Mouse (Mus musculus) limb, embryonic 12.5 days (tissue): ENCODE measurements around the gene Tymp. TPM values are rescaled to one million over a fixed set of nuclear protein-coding genes. Genes with fewer than 3 reads are reported as not detected.

ENCODE experiments used
- ATAC-seq: fragments of 200-750 bp; cut with Nextera tagmentation; 2 replicates; pipeline ENCODE4 v1.8.0; 2017; ENCODE audit warnings: low read depth, moderate TSS enrichment; ENCODE audit not compliant: insufficient number of reproducible peaks, insufficient read depth, low FRiP score, low TSS enrichment
- H3K27ac ChIP-seq: fragments of 300-500 bp; sonication (generic); 2 replicates; pipeline ENCODE4 v1.5.1; 2016; ENCODE audit warnings: mild to moderate bottlenecking, moderate library complexity
- H3K27me3 ChIP-seq: fragments of 300-500 bp; sonication (generic); 2 replicates; pipeline ENCODE4 v1.6.1; 2016; ENCODE audit warnings: mild to moderate bottlenecking, moderate library complexity
- H3K36me3 ChIP-seq: fragments of 300-500 bp; sonication (generic); 2 replicates; pipeline ENCODE4 v1.6.1; 2016; ENCODE audit warnings: mild to moderate bottlenecking, moderate library complexity
- H3K4me1 ChIP-seq: fragments of 300-500 bp; sonication (generic); replicated peaks from 2 replicates; pipeline ENCODE4 v1.6.1; 2016
- H3K4me2 ChIP-seq: fragments of 300-500 bp; sonication (generic); 2 replicates; pipeline ENCODE4 v1.6.1; 2016; ENCODE audit warnings: mild to moderate bottlenecking, moderate library complexity
- H3K4me3 ChIP-seq: fragments of 300-500 bp; sonication (generic); replicated peaks from 2 replicates; pipeline ENCODE4 v1.5.1; 2016; ENCODE audit warnings: mild to moderate bottlenecking
- H3K9ac ChIP-seq: fragments of 300-500 bp; sonication (generic); replicated peaks from 2 replicates; pipeline ENCODE4 v1.6.1; 2016; ENCODE audit warnings: mild to moderate bottlenecking, moderate library complexity
- H3K9me3 ChIP-seq: fragments of 300-500 bp; sonication (generic); 2 replicates; pipeline ENCODE4 v1.6.1; 2016; ENCODE audit warnings: mild to moderate bottlenecking, moderate library complexity
- WGBS: fragments of 180-500 bp; shearing (Covaris S2); methylation state at CpG from one replicate; pipeline ENCODE4 v1.1.7; 2016; 5-methylcytosine and 5-hydroxymethylcytosine counted together
- polyA plus RNA-seq: library from polyadenylated mRNA; unstranded; fragments of >200 nt; fragmentation: Nextera tagmentation; extraction: Ambion mirVana; gene quantifications from 2 replicates; pipeline ENCODE4 v1.2.1, GENCODE M21; 2016

Tymp gene
- polyA plus RNA-seq, 1 experiment from 2014 or later = 1.5 TPM

DNA sequence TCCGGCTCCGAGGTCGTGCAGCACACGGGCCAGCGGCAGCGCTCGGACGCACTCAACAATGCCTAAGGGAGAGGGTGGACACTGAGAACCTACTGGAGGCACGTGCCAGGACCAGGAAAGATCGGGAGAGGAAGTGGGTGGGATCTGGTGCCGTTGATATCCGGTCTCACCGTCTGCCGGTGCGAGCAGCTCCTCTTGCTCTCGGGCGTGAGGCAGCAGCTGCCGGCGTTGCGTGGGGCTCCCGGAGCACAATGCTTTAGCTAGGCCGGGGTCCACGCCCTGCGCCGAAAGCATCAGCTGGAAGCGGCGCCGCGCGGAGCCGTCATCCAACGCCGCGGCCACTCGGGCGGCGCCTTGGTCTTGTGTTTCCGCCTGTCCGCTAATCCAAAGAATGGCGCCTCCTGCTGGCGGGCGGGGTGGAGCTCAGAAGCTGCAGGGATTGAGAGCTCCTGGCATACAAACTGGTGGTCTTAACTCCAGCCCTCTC lies 3.0 kb downstream of the Tymp start, which contains the start of gene Sco2:
TSS of gene Sco2 (minus strand) at position 85 of the 487 bp plus-strand sequence.
- Histone ChIP-seq H3K9ac (peak within 1 kb of the TSS; percentile 77), H3K27me3 (peaks cover 31% of the 10 kb centered on the region), H3K27ac (peak within 1 kb of the TSS; percentile 94), H3K4me2 (peak within 1 kb of the TSS; percentile 78), H3K4me1 (peaks cover 23% of the 10 kb centered on the region), H3K4me3 (peak within 1 kb of the TSS; percentile 64), H3K36me3 (peaks cover 43% of the 10 kb centered on the region), H3K9me3 (no peaks in the 10 kb centered on the region)
- WGBS = under 1% methylated on average over 42 of the region's 42 CpGs
- ATAC-seq = peak; percentile 56

DNA sequence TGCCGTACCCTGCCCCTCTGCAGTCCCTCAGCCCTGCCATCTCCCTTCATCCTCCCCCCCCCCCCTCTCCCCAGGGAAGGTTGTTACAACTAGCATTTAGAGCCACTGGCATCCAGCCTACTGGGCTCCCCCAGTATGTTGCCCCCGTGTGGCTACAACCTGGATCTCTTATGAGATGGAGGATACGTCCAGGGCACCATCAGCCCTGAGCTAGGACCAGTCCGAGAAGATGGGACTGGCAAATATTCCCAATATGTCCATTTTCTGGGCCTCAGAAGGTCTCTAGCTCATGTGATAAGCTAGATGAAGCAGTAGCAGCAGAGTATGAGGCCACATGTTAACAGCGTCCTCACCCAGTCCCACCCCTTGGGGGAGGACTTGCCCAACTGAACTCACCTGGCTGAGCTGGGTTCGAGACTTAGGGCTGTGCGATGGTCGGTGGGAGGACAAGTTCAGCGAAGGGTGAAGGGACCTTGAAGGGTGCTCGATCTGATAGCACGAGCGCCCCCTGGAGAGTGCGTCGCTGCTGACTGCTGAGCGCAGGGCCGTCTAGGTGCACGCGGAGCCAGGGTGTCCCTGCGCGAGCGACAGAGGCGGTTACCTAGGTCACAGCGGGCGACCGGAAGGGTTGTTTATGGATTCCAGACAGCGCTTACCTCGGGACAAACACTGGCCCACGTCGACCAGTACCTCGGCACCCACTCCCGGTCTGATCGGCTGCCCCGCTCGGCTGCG lies 3.6 kb downstream of the Tymp start:
- no peaks in the 10 kb centered on the region for H3K9me3 ChIP-seq
- H3K27ac ChIP-seq = peak overlapping the region; percentile 94
- H3K9ac ChIP-seq = peak overlapping the region; percentile 77
- H3K27me3 ChIP-seq = peaks cover 25% of the 10 kb centered on the region
- peak overlapping the region; percentile 64 for H3K4me3 ChIP-seq
- peaks cover 18% of the 10 kb centered on the region for H3K4me1 ChIP-seq
- peak; percentile 56 for ATAC-seq
- WGBS = 2% methylated on average over 35 of the region's 35 CpGs
- H3K36me3 ChIP-seq = peaks cover 49% of the 10 kb centered on the region
- H3K4me2 ChIP-seq = peak overlapping the region; percentile 78

DNA sequence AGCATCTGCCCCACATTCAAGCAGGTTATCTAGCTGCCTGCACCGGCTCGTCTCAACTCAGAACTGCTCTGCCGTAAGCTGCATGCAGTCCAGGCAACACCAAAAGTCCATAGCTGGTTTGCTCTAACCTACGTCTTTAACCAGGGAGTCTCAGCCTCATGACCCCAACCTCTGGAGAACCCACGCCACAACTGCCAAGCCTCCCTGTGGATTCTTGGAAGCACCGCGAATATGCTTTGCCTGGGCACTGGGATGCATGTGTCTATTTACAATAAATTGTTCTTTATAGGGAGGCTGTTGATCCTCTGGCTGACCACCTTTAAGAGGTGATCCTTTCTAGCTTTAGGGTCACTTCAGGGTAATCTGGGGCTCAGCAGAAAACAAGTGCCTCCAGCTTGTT lies 4.3 kb downstream of the Tymp start:
- peaks cover 55% of the 10 kb centered on the region for H3K36me3 ChIP-seq
- peak overlapping the region; percentile 64; the same call in 1 of the 2 replicates for H3K4me3 ChIP-seq
- 0 out of 2 replicates have a peak overlapping the region, but pooled peaks have one; percentile 94 for H3K27ac ChIP-seq
- no peak for ATAC-seq
- peaks cover 18% of the 10 kb centered on the region for H3K27me3 ChIP-seq
- no peaks in the 10 kb centered on the region for H3K9me3 ChIP-seq
- peaks cover 17% of the 10 kb centered on the region for H3K4me1 ChIP-seq
- no peak overlapping the region; the same call in 1 of the 2 replicates for H3K9ac ChIP-seq
- peak overlapping the region; percentile 78 for H3K4me2 ChIP-seq
- WGBS = 86% methylated on average over 7 of the region's 7 CpGs

DNA sequence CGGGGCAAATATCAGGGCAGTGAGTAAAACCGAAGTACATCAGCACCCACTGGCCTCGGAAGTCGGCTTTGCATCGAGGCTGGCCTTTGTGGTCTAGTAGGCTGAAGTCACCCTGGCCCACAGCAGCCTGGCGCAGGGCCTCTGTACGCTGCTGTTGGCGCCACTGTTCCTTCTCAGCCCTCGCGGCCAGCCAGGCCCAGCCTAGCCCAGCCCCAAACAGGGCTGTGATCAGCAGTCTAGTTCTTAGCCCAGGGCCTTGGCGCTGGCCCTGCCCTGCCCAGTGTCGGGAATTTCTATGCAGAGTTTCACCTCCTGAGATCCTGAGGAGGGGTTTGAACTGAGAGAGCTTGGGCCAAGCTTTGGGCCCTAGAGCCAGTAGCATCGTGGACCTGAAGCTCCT lies 4.8 kb downstream of the Tymp start:
- Histone ChIP-seq H3K4me2 (no peak overlapping the region), H3K27ac (no peak overlapping the region), H3K9me3 (no peaks in the 10 kb centered on the region), H3K4me3 (no peak overlapping the region), H3K36me3 (peaks cover 60% of the 10 kb centered on the region), H3K27me3 (peaks cover 13% of the 10 kb centered on the region), H3K9ac (no peak overlapping the region), H3K4me1 (peaks cover 13% of the 10 kb centered on the region)
- 88% methylated on average over 13 of the region's 13 CpGs for WGBS
- no peak for ATAC-seq

DNA sequence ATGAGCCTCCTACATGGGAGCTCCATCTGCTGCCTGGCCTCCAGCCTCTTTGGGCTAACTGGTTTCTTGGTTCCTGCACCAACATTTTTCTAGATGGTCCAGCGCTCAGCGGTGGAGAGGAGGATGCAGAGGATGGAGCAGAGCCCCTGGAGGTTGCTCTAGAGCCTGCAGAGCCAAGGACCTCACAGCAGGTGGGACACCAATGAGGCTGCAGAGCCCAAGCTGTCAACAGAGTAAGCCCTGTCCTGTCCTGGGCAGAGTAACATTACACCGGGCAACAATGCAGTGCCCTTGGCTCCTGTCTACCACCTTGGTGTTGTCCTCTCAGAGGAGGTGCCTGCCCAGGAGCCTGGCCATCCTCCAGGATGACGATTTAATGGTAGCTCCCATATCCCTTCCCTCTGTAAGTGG lies 11.7 kb downstream of the Tymp start:
- ATAC-seq = no peak
- Histone ChIP-seq H3K4me3 (no peak overlapping the region), H3K36me3 (peaks cover 98% of the 10 kb centered on the region), H3K4me1 (no peaks in the 10 kb centered on the region), H3K27me3 (no peaks in the 10 kb centered on the region), H3K9me3 (no peaks in the 10 kb centered on the region), H3K27ac (no peak overlapping the region), H3K4me2 (no peak overlapping the region), H3K9ac (no peak overlapping the region)
- WGBS = 90% methylated on average over 4 of the region's 4 CpGs

DNA sequence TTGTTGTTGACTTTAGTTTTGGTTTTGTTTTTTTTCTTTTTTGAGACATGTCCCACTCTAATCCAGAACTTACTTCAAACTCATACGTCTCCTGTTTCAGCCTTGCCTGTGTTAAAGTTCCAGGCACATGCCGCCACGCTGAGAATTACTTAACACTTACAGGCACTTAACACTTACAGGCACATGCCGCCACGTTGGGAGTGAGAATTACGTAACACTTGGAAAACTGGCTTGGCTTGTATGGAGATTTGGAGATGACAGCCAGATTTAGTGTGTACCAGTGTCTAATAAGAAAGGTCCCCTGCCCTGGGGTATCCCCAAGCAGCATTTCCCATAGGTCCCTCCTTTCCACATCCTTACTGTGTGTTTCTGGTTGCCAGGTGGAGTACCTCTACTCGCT lies 13.8 kb downstream of the Tymp start:
- H3K9me3 ChIP-seq = no peaks in the 10 kb centered on the region
- no peak overlapping the region for H3K4me2 ChIP-seq
- WGBS = 91% methylated on average over 7 of the region's 7 CpGs
- H3K4me1 ChIP-seq = no peaks in the 10 kb centered on the region
- peaks cover 87% of the 10 kb centered on the region for H3K36me3 ChIP-seq
- H3K27ac ChIP-seq = no peak overlapping the region
- no peaks in the 10 kb centered on the region for H3K27me3 ChIP-seq
- no peak for ATAC-seq
- H3K4me3 ChIP-seq = no peak overlapping the region
- H3K9ac ChIP-seq = no peak overlapping the region

DNA sequence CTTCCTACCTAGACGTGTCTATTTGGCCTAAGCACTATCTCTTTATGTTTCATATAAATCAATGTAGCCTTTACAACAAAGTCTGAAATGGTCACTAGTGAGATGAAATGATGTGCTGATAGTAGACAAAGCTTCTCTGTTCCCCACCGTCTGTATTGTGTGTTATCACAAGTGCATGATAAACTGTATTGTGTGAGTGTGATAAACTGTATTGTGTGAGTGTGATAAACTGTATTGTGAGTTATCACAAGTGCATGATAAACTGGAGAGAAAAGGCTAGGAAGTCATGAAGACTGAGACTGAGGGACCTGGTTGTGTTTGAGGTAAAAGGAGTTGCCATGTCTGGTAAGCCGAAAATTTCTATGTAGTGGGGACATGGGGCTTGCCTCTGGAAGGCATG lies 18.1 kb downstream of the Tymp start:
- 86% methylated on average over 3 of the region's 3 CpGs for WGBS

DNA sequence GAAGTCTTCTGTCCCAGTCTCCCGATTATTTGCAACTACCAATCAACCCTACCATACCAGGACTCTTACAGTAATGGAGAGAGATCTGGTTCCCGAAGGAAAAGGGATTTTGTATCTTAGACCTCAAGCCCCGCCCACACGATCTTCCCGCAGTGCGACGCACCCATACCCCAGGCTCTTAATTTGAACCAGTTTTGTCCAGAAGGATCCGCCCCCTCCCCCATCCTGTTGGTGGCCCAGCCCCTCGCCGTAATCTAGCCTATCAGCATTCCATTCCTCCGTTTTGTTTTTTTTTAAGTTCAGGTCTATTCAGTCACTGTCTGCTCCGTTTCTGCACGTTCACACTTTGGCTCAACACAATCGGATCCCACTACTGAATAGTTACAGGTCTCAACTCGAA lies 20.5 kb downstream of the Tymp start:
- Histone ChIP-seq H3K9me3 (no peaks in the 10 kb centered on the region), H3K27ac (peak overlapping the region; percentile 92)
- WGBS = 1% methylated on average over 15 of the region's 15 CpGs

More for the DNA sequence above, 18.1 kb downstream of the Tymp start:
- no peaks in the 10 kb centered on the region for H3K9me3 ChIP-seq
- H3K27me3 ChIP-seq = no peaks in the 10 kb centered on the region
- no peak for ATAC-seq
- H3K27ac ChIP-seq = no peak overlapping the region
- H3K4me2 ChIP-seq = no peak overlapping the region
- peaks cover 20% of the 10 kb centered on the region for H3K4me1 ChIP-seq
- peaks cover 49% of the 10 kb centered on the region for H3K36me3 ChIP-seq
- H3K9ac ChIP-seq = no peak overlapping the region
- no peak overlapping the region for H3K4me3 ChIP-seq

DNA sequence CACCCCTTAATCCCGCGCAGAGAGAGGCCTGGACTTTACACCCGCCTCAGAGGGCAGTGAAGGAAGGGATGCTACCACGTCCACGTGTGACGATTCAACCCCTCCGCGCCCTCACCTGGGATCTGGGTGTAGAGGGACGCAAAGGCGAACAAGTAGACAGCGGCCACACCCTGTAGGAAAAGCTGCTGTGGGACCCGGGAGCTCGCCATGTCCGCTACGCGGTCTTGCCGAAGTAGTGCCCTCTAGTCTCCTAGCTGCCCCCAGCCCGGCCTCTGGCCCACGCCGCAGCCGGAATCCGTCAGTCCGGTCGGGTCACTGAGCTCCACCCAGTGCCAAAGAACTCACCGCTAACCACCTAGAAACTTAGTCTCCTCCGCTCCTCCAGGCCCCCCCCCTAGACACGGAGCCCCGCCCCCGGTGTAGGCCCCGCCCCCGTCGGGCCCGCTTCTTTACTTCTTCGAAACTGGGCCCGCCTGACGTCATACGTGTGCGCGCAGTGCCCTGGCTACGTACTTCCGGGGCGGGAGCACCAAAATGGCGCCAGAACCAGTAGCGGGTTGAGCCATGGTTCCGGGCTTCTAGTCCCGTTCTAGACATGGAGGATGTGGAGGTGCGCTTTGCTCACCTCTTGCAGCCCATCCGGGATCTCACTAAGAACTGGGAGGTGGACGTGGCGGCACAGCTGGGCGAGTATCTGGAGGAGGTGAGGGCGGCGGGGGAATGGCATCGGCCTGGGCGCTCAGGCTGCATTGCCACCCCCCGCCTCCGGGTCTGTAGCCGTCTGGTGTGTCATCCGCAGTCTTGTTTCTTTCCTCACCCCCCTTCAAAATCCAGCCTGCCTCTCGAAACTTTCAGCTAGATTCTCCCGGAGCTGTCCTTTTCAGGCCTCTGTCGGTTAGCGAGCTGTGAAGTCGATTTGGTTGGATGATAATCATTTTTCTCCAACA lies 21.3 kb downstream of the Tymp start, which contains the start of the genes Lmf2 and Ncaph2:
TSS of gene Lmf2 (minus strand) at position 419 of the 947 bp plus-strand sequence.
TSS of gene Ncaph2 (plus strand) at position 479 of the 947 bp plus-strand sequence.
- H3K27me3 ChIP-seq = no peaks in the 10 kb centered on the region
- H3K36me3 ChIP-seq = peaks cover 50% of the 10 kb centered on the region
- peak within 1 kb of the TSS; percentile 92 for H3K27ac ChIP-seq
- peak within 1 kb of the TSS; percentile 89 for H3K9ac ChIP-seq
- peak within 1 kb of the TSS; percentile 86 for H3K4me2 ChIP-seq
- peak; percentile 83 for ATAC-seq
- peak within 1 kb of the TSS; percentile 82 for H3K4me3 ChIP-seq
- no peaks in the 10 kb centered on the region for H3K9me3 ChIP-seq
- WGBS = under 1% methylated on average over 62 of the region's 64 CpGs
- peaks cover 21% of the 10 kb centered on the region for H3K4me1 ChIP-seq

More for the DNA sequence above, 20.5 kb downstream of the Tymp start:
- Histone ChIP-seq H3K36me3 (peaks cover 50% of the 10 kb centered on the region), H3K4me1 (peaks cover 21% of the 10 kb centered on the region), H3K4me2 (peak overlapping the region; percentile 86), H3K9ac (peak overlapping the region; percentile 89), H3K27me3 (no peaks in the 10 kb centered on the region), H3K4me3 (peak overlapping the region; percentile 82)
- ATAC-seq = 0 out of 2 replicates have a peak, but pooled peaks have one; percentile 29

DNA sequence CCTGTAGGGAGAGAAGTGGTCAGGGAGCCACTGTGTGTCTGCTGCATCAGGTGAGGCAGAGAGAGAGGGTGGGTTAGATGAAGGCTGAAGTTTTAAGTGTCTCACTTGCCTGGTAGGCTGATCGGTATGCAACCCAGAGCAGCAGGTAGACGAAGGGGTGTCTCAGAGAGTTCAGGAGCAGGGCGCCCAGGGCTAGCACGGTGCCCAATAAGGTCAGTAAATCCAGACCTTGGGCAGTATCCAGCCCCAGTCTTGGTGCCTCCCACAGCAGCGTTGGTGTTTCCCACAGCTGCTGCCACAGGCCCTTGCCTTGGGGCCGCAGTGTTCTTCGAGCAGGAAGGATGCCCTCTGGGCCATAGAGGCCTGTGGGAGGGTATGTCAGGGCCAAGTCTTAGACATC lies 22.4 kb downstream of the Tymp start:
- H3K4me2 ChIP-seq = peak overlapping the region; percentile 86
- no peaks in the 10 kb centered on the region for H3K9me3 ChIP-seq
- peak overlapping the region; percentile 89 for H3K9ac ChIP-seq
- WGBS = 83% methylated on average over 7 of the region's 7 CpGs
- H3K27ac ChIP-seq = no peak overlapping the region
- ATAC-seq = no peak
- H3K4me3 ChIP-seq = peak overlapping the region; percentile 82
- H3K4me1 ChIP-seq = peaks cover 21% of the 10 kb centered on the region
- H3K36me3 ChIP-seq = peaks cover 48% of the 10 kb centered on the region
- no peaks in the 10 kb centered on the region for H3K27me3 ChIP-seq
